Mouse (Mus musculus) E14TG2a.4 (cell line): ENCODE measurements around the gene Fam71e2.

Source experiments
- H3K27me3 ChIP-seq: 2 replicates; pipeline ENCODE4 v1.6.1; 2014; ENCODE audit warnings: low read length, control low read depth; ENCODE audit not compliant: insufficient read depth
- H3K36me3 ChIP-seq: 2 replicates; pipeline ENCODE4 v1.6.1; 2014; ENCODE audit warnings: low read length, control low read depth; ENCODE audit not compliant: insufficient read depth
- H3K4me1 ChIP-seq: replicated peaks from 2 replicates; pipeline ENCODE4 v1.6.1; 2014; ENCODE audit warnings: low read depth, low read length, control low read depth
- H3K4me3 ChIP-seq: replicated peaks from 2 replicates; pipeline ENCODE4 v1.5.1; 2014; ENCODE audit warnings: mild to moderate bottlenecking, low read length
- H3K9me3 ChIP-seq: 2 replicates; pipeline ENCODE4 v1.6.1; 2014; ENCODE audit warnings: low read length, control low read depth
- CTCF ChIP-seq: conservative IDR thresholded peaks from 2 replicates; pipeline ENCODE4 v1.5.1; 2014; ENCODE audit warnings: low read length
- NANOG ChIP-seq: IDR thresholded peaks from 2 replicates; pipeline ENCODE4 v1.6.1; 2014; ENCODE audit warnings: borderline replicate concordance, low read length, mixed read lengths
- POU5F1 ChIP-seq: IDR thresholded peaks from 2 replicates; pipeline ENCODE4 v1.6.1; 2014; ENCODE audit warnings: low read length, borderline replicate concordance

The Fam71e2 gene

GRCm38 (mm10) chr7:4743354-4743753, 27.7 kb downstream of the Fam71e2 start:
- peaks cover 71% of the 10 kb centered on the region for H3K36me3 ChIP-seq
- H3K27me3 ChIP-seq = no peaks in the 10 kb centered on the region
- peaks cover 76% of the 10 kb centered on the region for H3K4me1 ChIP-seq
- H3K4me3 ChIP-seq = no peak overlapping the region
- no peaks in the 10 kb centered on the region for H3K9me3 ChIP-seq
- TF ChIP-seq POU5F1 (no peak), NANOG (no peak), CTCF (no peak)

GRCm38 (mm10) chr7:4742482-4742819, 28.7 kb downstream of the Fam71e2 start:
- H3K4me1 ChIP-seq = peaks cover 69% of the 10 kb centered on the region
- peak overlapping the region; percentile 96 for H3K4me3 ChIP-seq
- no peaks in the 10 kb centered on the region for H3K27me3 ChIP-seq
- peaks cover 62% of the 10 kb centered on the region for H3K36me3 ChIP-seq
- H3K9me3 ChIP-seq = no peaks in the 10 kb centered on the region
- no peak for TF ChIP-seq NANOG
- TF ChIP-seq POU5F1 = no peak
- no peak for TF ChIP-seq CTCF

GRCm38 (mm10) chr7:4741672-4742481, 29.2 kb downstream of the Fam71e2 start:
- Histone ChIP-seq H3K4me1 (peaks cover 66% of the 10 kb centered on the region), H3K27me3 (no peaks in the 10 kb centered on the region), H3K36me3 (peaks cover 57% of the 10 kb centered on the region), H3K9me3 (no peaks in the 10 kb centered on the region), H3K4me3 (peak overlapping the region; percentile 96)
- no peak for TF ChIP-seq NANOG
- TF ChIP-seq POU5F1 = no peak
- TF ChIP-seq CTCF = no peak

- H3K4me1 ChIP-seq = peaks cover 65% of the 10 kb centered on the region
- H3K36me3 ChIP-seq = peaks cover 49% of the 10 kb centered on the region
- TF ChIP-seq CTCF = no peak
- no peak for TF ChIP-seq POU5F1
- TF ChIP-seq NANOG = no peak
- H3K9me3 ChIP-seq = no peaks in the 10 kb centered on the region
- H3K27me3 ChIP-seq = no peaks in the 10 kb centered on the region
- peak overlapping the region; percentile 96 for H3K4me3 ChIP-seq
Measured at GRCm38 (mm10) chr7:4741151-4741550, 30.0 kb downstream of the Fam71e2 start.

- Histone ChIP-seq H3K36me3 (peaks cover 41% of the 10 kb centered on the region), H3K9me3 (no peaks in the 10 kb centered on the region), H3K4me1 (peaks cover 56% of the 10 kb centered on the region), H3K27me3 (no peaks in the 10 kb centered on the region), H3K4me3 (peak overlapping the region; percentile 96)
- TF ChIP-seq CTCF = no peak
- no peak for TF ChIP-seq NANOG
- no peak for TF ChIP-seq POU5F1
Measured at GRCm38 (mm10) chr7:4740309-4740727, 30.8 kb downstream of the Fam71e2 start.

- Histone ChIP-seq H3K4me3 (peak within 1 kb of the TSS; percentile 96), H3K27me3 (no peaks in the 10 kb centered on the region), H3K4me1 (peaks cover 50% of the 10 kb centered on the region), H3K36me3 (peaks cover 35% of the 10 kb centered on the region), H3K9me3 (no peaks in the 10 kb centered on the region)
- TF ChIP-seq POU5F1 = no peak
- peak; percentile 64; the same call in 1 of the 2 replicates for TF ChIP-seq NANOG
Measured at GRCm38 (mm10) chr7:4739544-4740275, 31.4 kb downstream of the Fam71e2 start, which contains the start of gene Kmt5c. Kmt5c (plus strand) TSS chr7:4740115.

- TF ChIP-seq POU5F1 (no peak), NANOG (no peak), CTCF (no peak)
- H3K4me3 ChIP-seq = peak overlapping the region; percentile 74
- peaks cover 29% of the 10 kb centered on the region for H3K36me3 ChIP-seq
- no peaks in the 10 kb centered on the region for H3K27me3 ChIP-seq
- no peaks in the 10 kb centered on the region for H3K9me3 ChIP-seq
- peaks cover 45% of the 10 kb centered on the region for H3K4me1 ChIP-seq
Measured at GRCm38 (mm10) chr7:4739041-4739543, 32.0 kb downstream of the Fam71e2 start.

GRCm38 (mm10) chr7:4732968-4733392, 38.1 kb downstream of the Fam71e2 start:
- TF ChIP-seq NANOG = no peak
- TF ChIP-seq POU5F1 = no peak
- TF ChIP-seq CTCF = no peak
- H3K4me1 ChIP-seq = peaks cover 9% of the 10 kb centered on the region
- H3K4me3 ChIP-seq = no peak overlapping the region
- H3K36me3 ChIP-seq = no peaks in the 10 kb centered on the region
- no peaks in the 10 kb centered on the region for H3K27me3 ChIP-seq
- H3K9me3 ChIP-seq = no peaks in the 10 kb centered on the region

GRCm38 (mm10) chr7:4731090-4731489, 40.0 kb downstream of the Fam71e2 start:
- TF ChIP-seq POU5F1 = no peak
- Histone ChIP-seq H3K36me3 (no peaks in the 10 kb centered on the region), H3K4me3 (no peak overlapping the region), H3K4me1 (no peaks in the 10 kb centered on the region), H3K9me3 (no peaks in the 10 kb centered on the region), H3K27me3 (no peaks in the 10 kb centered on the region)
